In the genomic region with DNA sequence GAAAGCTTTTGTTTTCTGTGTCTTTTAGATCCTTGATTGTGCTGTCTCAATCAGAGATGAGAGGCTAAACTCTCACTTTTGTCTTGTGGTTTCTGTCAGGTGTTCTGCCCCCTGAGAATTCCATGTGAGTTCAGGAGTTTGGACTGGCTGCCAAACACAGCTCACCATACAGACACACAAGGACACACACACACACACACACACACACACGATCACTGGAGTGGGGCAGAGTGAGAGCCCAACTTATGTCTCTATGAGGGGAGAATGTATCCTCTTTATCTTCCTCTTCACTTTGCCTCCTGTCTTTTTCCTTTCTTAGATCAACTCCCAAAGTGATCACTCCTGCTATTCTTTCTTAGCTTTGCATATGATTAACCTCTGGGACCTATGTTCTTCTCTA, we compare ENCODE assay signal across 26 mouse cellular contexts.
DNase-seq lines count a peak whose midpoint lies in the region; ATAC-seq and TF ChIP-seq lines count a peak whose summit lies in the region.
"Had no signal": no experiment of that assay in that cellular context is flagged by ENCODE, and none has a peak within 500 bp of the region (broad histone marks: within the 10 kb centered on the region; RNA-seq: fewer than 3 reads in every experiment).

No protein-coding gene starts in this region.

- no peak for TF ChIP-seq CTCF in forebrain, postnatal 0 days (IDR thresholded peaks at IDR 0.05; ENCODE audit: low read depth)

- no peaks in the 10 kb centered on the region for H3K9me3 ChIP-seq in forebrain, embryonic 10.5 days
- H3K9me3 ChIP-seq in forebrain, postnatal 0 days (ENCODE audit: low read length) = no peaks in the 10 kb centered on the region
- H3K9me3 ChIP-seq in midbrain, embryonic 11.5 days (ENCODE audit: control insufficient read depth, low read length) = no peaks in the 10 kb centered on the region
- H3K9me3 ChIP-seq in midbrain, embryonic 15.5 days = no peaks in the 10 kb centered on the region
- no peaks in the 10 kb centered on the region for H3K9me3 ChIP-seq in midbrain, embryonic 14.5 days (ENCODE audit: control insufficient read depth, low read length)
- H3K9me3 ChIP-seq: forebrain, embryonic 15.5 days; heart, embryonic 12.5 days; limb, embryonic 12.5 days; liver, embryonic 15.5 days had no signal

- intact Hi-C loops in heart, postnatal 36 days (cut with DNase I) = no loop called here

- H3K9ac ChIP-seq in forebrain, postnatal 0 days = no peak overlapping the region
- H3K9ac ChIP-seq in midbrain, embryonic 11.5 days (ENCODE audit: low read length) = no peak overlapping the region
- no peak overlapping the region for H3K9ac ChIP-seq in midbrain, embryonic 15.5 days
- H3K9ac ChIP-seq in midbrain, embryonic 14.5 days (replicated peaks; ENCODE audit: low read length) = no peak overlapping the region
- H3K9ac ChIP-seq: forebrain, embryonic 15.5 days; heart, embryonic 12.5 days; limb, embryonic 12.5 days; liver, embryonic 15.5 days; lung, embryonic 14.5 days had no signal

- DNase-seq in forebrain, embryonic 10.5 days (ENCODE audit: extremely low spot score, low spot score) = no peak
- no peak for DNase-seq in forebrain, postnatal 0 days
- DNase-seq in midbrain, embryonic 11.5 days (ENCODE audit: low spot score, missing footprints) = peak; percentile 85
- DNase-seq in embryo, embryonic 10 days (ENCODE audit: low spot score) = peak; percentile 14
- peak; percentile 6 for DNase-seq in midbrain, embryonic 14.5 days
- no peak for DNase-seq in heart, postnatal 36 days
- DNase-seq: adrenal gland, adult 8-10 months; cerebellum, adult 8-10 months; cerebellum, postnatal 25 days; heart, adult 2 months; kidney, adult 9 months; kidney, postnatal 10 days; layer of hippocampus, adult 9-11 months; lung, embryonic 14.5 days; lung, postnatal 14 days; right cerebral cortex, postnatal 4 days; thymus, adult 18-20 months; thymus, postnatal 25 days had no signal

- H3K36me3 ChIP-seq in forebrain, embryonic 10.5 days (replicated peaks) = no peaks in the 10 kb centered on the region
- no peaks in the 10 kb centered on the region for H3K36me3 ChIP-seq in forebrain, postnatal 0 days (ENCODE audit: insufficient read depth)
- no peaks in the 10 kb centered on the region for H3K36me3 ChIP-seq in midbrain, embryonic 11.5 days (ENCODE audit: control insufficient read depth, insufficient read depth, low read length)
- no peaks in the 10 kb centered on the region for H3K36me3 ChIP-seq in midbrain, embryonic 15.5 days (replicated peaks)
- no peaks in the 10 kb centered on the region for H3K36me3 ChIP-seq in midbrain, embryonic 14.5 days (ENCODE audit: control insufficient read depth, insufficient read depth, low read length)
- H3K36me3 ChIP-seq: forebrain, embryonic 15.5 days; G1E; heart, embryonic 12.5 days; limb, embryonic 12.5 days; liver, embryonic 15.5 days had no signal

- 30% methylated on average over 1 of the region's 1 CpGs for WGBS in forebrain, embryonic 10.5 days
- 9% methylated on average over 1 of the region's 1 CpGs for WGBS in forebrain, postnatal 0 days
- WGBS in midbrain, embryonic 11.5 days = 12% methylated on average over 1 of the region's 1 CpGs
- 7% methylated on average over 1 of the region's 1 CpGs for WGBS in midbrain, embryonic 15.5 days
- 9% methylated on average over 1 of the region's 1 CpGs for WGBS in midbrain, embryonic 14.5 days

- H3K4me3 ChIP-seq in forebrain, embryonic 10.5 days = no peak overlapping the region
- no peak overlapping the region for H3K4me3 ChIP-seq in forebrain, postnatal 0 days (ENCODE audit: low read depth, low read length)
- H3K4me3 ChIP-seq in midbrain, embryonic 11.5 days (ENCODE audit: low read depth, low read length) = no peak overlapping the region
- no peak overlapping the region for H3K4me3 ChIP-seq in midbrain, embryonic 15.5 days
- no peak overlapping the region for H3K4me3 ChIP-seq in midbrain, embryonic 14.5 days (replicated peaks; ENCODE audit: low read depth, low read length)
- H3K4me3 ChIP-seq: forebrain, embryonic 15.5 days; heart, adult 2 months; heart, embryonic 12.5 days; limb, embryonic 12.5 days; liver, embryonic 15.5 days had no signal

- no peaks in the 10 kb centered on the region for H3K27me3 ChIP-seq in forebrain, embryonic 10.5 days (ENCODE audit: poor library complexity, severe bottlenecking)
- no peaks in the 10 kb centered on the region for H3K27me3 ChIP-seq in forebrain, postnatal 0 days (ENCODE audit: insufficient read depth, low read length)
- no peaks in the 10 kb centered on the region for H3K27me3 ChIP-seq in midbrain, embryonic 11.5 days (ENCODE audit: control insufficient read depth, insufficient read depth, low read length)
- H3K27me3 ChIP-seq in midbrain, embryonic 15.5 days (replicated peaks) = no peaks in the 10 kb centered on the region
- no peaks in the 10 kb centered on the region for H3K27me3 ChIP-seq in midbrain, embryonic 14.5 days (ENCODE audit: control insufficient read depth, insufficient read depth, low read length)
- H3K27me3 ChIP-seq: forebrain, embryonic 15.5 days; heart, embryonic 12.5 days; limb, embryonic 12.5 days; liver, embryonic 15.5 days had no signal

- peaks cover 23% of the 10 kb centered on the region for H3K4me1 ChIP-seq in forebrain, embryonic 10.5 days
- no peaks in the 10 kb centered on the region for H3K4me1 ChIP-seq in forebrain, postnatal 0 days (ENCODE audit: insufficient read depth)
- H3K4me1 ChIP-seq in midbrain, embryonic 11.5 days (ENCODE audit: control insufficient read depth, insufficient read depth, low read length) = peaks cover 5% of the 10 kb centered on the region
- no peaks in the 10 kb centered on the region for H3K4me1 ChIP-seq in midbrain, embryonic 15.5 days
- H3K4me1 ChIP-seq in midbrain, embryonic 14.5 days (ENCODE audit: control insufficient read depth, insufficient read depth, low read length) = no peaks in the 10 kb centered on the region
- H3K4me1 ChIP-seq: forebrain, embryonic 15.5 days; heart, embryonic 12.5 days; limb, embryonic 12.5 days; liver, embryonic 15.5 days had no signal

- ATAC-seq in forebrain, postnatal 0 days = no peak
- ATAC-seq in midbrain, embryonic 11.5 days (ENCODE audit: low FRiP score) = peak; percentile 64
- no peak for ATAC-seq in midbrain, embryonic 15.5 days (replicated peaks)
- ATAC-seq in midbrain, embryonic 14.5 days (ENCODE audit: low FRiP score, low TSS enrichment) = no peak
- ATAC-seq: forebrain, embryonic 15.5 days; intestine, embryonic 16.5 days had no signal

- H3K4me2 ChIP-seq in forebrain, postnatal 0 days (ENCODE audit: low read depth) = no peak overlapping the region
- no peak overlapping the region for H3K4me2 ChIP-seq in midbrain, embryonic 11.5 days
- no peak overlapping the region for H3K4me2 ChIP-seq in midbrain, embryonic 15.5 days
- no peak overlapping the region for H3K4me2 ChIP-seq in midbrain, embryonic 14.5 days (ENCODE audit: low read length)
- H3K4me2 ChIP-seq: forebrain, embryonic 15.5 days; heart, embryonic 12.5 days; limb, embryonic 12.5 days; liver, embryonic 15.5 days; lung, embryonic 14.5 days had no signal

- peak overlapping the region; percentile 66; the same call in 1 of the 2 replicates for H3K27ac ChIP-seq in forebrain, embryonic 10.5 days
- no peak overlapping the region for H3K27ac ChIP-seq in forebrain, postnatal 0 days (ENCODE audit: low read depth, low read length)
- peak overlapping the region; percentile 40; the same call in 1 of the 2 replicates for H3K27ac ChIP-seq in midbrain, embryonic 11.5 days (ENCODE audit: low read depth, low read length)
- H3K27ac ChIP-seq in midbrain, embryonic 15.5 days = no peak overlapping the region
- no peak overlapping the region for H3K27ac ChIP-seq in midbrain, embryonic 14.5 days (replicated peaks; ENCODE audit: low read depth, low read length)
- H3K27ac ChIP-seq: forebrain, embryonic 15.5 days; heart, adult 2 months; limb, embryonic 12.5 days; liver, embryonic 15.5 days; stomach, postnatal 0 days had no signal

Comparison
In these comparisons a context has a peak if more than half of its experiments do, and no peak if none do; other contexts are left out.
1. H3K27ac ChIP-seq: peak in forebrain, embryonic 10.5 days (single experiment) and midbrain, embryonic 11.5 days (single experiment); none in forebrain, postnatal 0 days (single experiment), midbrain, embryonic 15.5 days (single experiment) and midbrain, embryonic 14.5 days (single experiment).
2. DNase-seq: peak in midbrain, embryonic 11.5 days (single experiment), embryo, embryonic 10 days (single experiment) and midbrain, embryonic 14.5 days (single experiment); none in forebrain, embryonic 10.5 days (single experiment), forebrain, postnatal 0 days (single experiment) and heart, postnatal 36 days (0 of 2).